Mouse (Mus musculus) urinary bladder, postnatal 4 days (tissue): ENCODE results near the gene Eddm3b.
"Not testable (repeated sequence)": the region's sequence is repeated elsewhere in the genome, so short reads cannot be mapped to it uniquely, and the experiment has no call there.

ENCODE experiments used
- DNase-seq, 2 experiments: peaks; one replicate each; pipeline ENCODE4 v3.0.0; 2021 to 2022; ENCODE audit warnings: low spot score in 2 of 2

Eddm3b gene

DNA sequence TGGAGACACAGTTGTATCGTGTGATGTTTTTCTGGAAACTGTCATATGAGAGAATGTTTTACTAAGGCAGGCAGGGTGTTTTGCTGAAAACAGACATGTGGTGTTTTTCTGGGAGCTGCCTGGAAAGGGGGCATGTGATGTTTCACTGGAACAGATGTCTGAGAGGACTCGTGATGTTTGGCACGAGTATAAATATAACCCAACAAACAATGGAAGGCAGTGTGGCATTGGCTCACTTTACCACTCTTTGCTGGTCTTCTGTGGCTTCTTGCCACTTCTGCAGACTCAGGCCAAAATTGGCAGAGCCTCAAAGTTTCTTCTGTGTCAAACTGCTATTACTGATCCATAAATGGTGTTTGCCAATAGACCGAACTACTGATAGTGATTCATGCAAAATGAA lies 29.1 kb downstream of the Eddm3b start:
- DNase-seq: no peak

DNA sequence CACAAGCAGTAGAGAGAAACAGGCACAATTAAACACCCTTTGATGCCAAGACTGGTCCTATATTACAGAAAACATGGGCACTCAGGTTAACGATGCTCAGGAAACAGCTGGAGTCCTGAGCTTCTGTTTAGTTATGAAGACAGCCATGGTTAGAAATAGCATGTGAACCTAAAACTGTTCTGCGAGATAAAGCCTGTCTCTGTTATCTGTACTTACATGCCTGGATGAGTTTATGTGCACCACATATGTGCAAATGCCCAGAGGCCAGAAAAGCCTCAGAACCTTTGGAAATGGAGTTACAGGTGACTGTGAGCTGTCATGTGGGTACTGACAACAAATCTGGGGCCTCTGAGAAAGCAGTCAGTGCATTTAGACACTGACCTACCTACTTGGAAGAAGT lies 29.7 kb downstream of the Eddm3b start:
- no peak for DNase-seq

DNA sequence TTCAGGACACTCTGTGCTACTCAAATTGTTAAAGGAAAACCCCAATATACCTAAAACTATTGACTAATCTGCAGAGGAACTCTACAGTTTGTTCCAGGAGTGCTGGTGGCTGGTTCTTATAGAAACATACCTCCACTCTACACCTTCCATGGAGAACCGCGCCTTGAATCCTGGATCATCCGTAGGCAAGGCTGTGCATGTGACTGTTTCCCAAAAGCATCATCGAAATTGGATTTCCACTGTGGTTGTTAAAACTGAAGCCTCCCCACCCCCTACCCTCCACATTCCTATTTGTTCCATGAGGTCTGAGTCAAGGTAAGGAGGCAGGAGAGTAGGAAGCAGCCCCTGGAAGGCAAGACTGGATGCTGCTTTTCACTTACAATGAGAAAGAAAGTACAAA lies 30.2 kb downstream of the Eddm3b start:
- no peak for DNase-seq

DNA sequence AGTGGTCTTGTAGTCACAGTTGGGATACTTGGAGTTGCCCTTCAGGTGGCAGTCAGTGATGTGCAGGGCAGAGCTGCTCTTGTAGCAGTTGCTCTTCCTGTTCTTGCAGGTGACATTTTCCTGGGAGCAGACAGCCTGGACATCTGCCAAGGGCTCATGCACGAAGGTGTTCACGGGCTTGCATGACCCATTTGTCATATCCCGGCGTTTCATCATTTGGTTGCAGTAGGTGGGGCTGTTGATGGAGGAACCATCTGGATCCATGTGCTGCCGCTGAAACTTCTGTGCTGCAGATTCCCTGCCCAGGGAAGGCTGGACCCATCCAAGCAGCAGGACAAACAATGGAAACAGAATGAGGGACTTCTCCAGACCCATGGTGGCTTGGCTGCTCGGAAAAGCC lies 31.3 kb downstream of the Eddm3b start:
- no peak for DNase-seq

DNA sequence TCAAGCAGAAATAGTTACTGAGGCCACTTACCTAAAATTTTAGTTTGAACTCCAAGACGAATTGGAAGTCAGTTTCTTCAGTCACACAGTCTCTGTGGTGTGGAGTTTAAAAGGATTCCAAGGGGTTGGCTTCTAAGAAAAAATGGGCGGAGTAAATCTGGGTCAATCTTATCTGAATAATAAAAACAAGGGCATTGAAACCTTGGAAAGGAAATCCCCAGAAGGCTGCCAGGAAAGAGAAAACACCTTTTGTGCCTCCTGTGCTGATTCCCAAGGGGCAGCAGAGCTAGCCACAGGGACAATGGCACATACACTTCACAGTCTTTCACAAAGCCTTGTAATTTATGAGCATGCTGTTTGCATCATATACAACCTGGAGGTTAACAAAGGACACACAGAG lies 32.5 kb downstream of the Eddm3b start, which contains the start of gene Rnase1:
Gene Rnase1, minus strand, starts transcription at position 101 of the 400 bp plus-strand sequence.
- DNase-seq: no peak

DNA sequence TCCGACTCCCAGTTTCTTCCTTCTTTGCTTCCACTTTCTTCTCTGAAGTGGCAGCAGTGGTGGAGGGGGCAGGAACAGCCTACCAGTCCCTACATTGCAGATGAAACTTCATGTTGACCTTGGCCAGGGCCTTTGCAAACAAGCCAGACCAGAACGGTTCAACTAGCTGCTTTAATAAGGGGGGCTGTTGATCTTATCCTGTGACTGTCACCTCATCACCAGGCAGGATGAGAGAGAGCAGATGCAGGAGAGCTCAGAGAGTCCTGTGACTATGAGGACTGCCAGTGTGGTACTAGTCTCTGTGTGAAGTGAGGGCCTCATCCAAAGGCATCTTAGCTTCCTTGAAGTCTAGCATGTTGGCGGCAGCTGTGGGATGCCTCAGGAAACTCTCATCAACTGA lies 33.8 kb downstream of the Eddm3b start:
- no peak for DNase-seq

DNA sequence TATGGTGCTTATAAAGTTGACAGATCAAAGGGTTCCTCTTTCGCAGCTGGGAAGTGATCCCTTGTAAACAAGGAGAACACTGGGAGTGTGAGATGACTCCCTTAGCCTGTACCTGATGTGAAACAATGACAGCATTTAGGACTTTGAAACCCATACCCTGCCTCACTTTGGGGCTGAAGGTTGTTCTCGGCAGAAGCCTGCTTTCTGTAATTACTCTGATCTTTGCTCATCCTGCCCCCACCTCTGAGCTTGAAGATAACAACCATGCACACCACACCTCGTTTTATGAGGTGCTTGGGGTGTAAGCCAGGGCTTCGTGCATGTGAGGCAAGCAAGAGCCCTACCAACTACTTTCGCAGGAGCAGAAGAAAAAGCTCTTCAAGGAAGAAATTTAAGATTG lies 34.9 kb downstream of the Eddm3b start:
- DNase-seq: no peak

DNA sequence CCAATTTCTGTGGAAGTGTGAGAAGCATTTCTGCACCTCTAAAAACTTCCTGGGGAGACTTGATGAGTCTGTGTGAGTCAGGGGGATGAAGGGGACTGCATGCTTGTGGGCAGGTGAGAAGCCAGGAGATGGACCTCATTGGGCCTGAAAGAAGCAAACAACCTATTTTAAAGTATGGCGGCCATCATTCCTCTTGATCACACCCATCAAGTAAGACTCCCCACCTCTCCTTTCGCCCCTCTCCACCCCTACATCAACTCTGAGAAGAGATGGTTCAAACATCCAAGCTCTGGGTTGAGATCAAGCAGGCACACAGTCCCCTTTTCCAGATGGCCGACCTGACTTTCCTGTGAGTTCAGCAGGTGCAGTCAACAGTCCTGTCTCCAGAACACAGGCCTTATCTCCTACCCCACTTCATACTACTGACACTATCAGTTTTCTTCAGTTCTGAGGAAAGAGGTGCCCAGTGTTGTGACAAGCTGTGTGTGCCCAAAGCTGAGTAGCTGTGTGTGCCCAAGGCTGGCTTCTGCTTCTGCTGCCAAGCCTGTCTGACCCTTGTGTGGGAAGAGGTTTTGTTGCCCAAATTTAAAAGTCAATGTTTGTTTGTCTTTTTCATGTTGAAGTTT lies 36.1 kb downstream of the Eddm3b start:
- no peak for DNase-seq

DNA sequence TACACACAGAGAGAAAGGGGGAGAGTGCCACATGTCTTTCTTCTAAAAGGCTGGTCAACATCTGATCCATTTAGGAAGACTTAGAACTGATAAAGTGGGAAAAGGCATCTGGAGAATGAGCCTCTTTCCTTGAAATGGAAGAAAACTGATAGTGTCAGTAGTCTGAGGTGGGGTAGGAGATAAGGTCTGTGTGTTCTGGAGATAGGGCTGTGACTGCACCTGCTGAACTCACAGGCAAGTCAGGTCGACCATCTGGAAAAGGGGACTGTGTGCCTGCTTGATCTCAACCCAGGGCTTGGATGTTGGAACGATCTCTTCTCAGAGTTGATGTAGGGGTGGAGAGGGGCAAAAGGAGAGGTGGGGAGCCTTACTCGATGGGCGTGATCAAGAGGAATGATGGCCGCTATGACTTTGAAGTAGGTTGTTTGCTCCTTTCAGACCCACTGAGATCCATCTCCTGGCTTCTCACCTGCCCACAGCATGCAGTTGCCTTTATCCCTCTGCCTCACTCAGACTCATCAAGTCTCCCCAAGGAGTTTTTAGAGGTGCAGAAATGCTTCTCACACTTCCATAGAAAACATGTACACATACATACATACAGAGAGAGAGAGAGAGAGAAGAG lies 38.1 kb downstream of the Eddm3b start:
- no peak for DNase-seq

DNA sequence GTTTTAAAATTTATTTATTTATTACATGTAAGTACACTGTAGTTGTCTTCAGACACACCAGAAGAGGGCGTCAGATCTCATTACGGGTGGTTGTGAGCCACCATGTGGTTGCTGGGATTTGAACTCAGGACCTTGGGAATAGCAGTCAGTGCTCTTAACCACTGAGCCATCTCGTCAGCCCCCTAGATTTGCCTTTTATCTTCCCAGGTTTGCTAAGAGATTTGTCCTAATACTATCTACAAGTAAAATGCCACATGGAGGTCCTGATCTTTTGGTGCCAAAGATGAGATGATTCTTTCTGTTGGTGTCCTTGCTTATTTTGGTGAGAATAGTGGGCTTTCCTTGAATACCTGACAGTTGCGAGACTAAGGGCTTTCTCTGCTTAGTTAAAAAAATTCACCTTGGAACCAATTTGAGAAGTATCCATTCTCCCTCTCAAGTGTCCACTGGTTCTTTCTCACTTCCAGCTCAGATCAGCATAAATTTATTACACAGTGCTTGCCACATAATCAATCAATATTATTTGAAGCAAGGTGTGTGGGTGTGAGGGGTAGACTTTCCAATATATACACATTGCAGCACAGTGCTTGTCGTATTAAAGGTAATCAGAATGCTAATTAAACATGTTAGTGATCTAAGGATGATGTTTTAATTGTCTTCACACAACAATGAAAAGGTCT lies 42.0 kb downstream of the Eddm3b start:
- no peak for DNase-seq

DNA sequence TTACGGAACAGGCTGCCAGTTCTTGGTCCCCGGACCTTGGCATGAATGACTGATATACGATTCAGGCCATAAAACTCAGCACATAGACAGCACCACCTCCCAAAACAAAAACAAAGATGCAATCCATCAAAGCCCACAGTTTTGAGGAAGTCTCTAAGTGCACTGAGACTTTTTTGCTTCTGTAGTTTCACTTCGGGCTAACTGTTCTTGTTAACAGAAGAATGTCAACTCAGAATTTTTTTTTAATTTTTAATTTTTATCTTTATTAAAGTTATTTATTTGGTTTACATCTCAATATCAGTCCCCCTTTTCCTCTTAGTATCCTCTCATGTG lies 42.5 kb downstream of the Eddm3b start:
- DNase-seq: no peak

DNA sequence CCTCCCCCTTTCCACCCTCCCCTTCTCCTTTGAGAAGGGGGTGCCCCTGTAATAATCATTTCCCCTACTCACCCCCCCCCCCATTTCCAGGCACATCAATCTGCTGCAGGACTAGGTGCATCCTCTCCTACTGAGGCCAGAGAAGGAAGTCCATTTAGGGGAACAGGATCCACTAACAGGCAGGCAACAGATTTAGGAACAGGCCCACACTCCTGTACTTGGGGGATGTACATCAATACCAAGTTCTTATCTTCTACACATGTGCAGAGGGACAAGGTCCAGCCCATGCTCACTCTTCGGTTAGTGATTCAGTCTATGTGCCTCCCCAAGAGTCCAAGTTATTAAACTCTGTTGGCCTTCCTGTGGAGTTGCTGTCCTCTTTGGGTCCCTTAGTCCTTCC lies 42.8 kb downstream of the Eddm3b start:
- DNase-seq: no peak

DNA sequence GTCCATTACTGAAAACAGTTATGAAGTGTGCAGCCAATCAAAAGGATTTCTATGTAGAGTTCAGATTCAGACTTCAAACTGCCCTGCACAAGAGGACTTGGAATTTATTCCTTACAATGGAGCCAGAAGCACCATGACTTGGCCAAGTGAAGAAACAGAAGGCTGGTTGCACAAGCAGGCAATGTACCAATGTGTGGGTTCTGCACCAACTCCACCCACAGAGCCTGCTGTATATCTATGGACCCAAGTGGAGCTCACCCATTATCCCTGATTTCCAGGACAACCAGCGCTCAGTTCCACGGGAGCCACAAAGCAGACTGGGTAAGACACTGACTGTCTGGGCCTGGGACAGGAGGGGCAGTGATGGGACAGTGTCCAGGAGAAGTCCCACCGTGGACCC lies 47.8 kb downstream of the Eddm3b start, which contains the start of gene Rnase2b:
Gene Rnase2b, plus strand, starts transcription at position 285 of the 400 bp plus-strand sequence.
- DNase-seq: not testable (repeated sequence)

DNA sequence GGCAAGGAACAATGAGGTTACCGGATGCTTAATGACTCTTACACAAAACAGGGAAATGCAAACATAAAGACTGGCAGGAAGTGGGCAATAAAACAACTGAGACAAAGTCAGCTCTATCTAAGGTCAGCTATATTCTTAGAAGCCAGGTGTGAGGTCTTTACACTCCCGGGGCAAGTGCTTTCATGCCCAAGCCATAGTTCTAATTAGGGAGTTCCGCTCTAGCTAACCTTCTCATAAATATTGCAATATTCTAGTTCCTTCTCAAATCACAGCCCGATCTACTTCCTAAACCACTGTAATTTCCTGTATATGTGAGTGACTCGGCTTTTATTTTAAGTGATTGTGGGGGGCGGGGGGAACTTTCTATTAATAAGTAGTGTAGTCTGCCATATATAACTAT lies 49.1 kb downstream of the Eddm3b start:
- not testable (repeated sequence) for DNase-seq

DNA sequence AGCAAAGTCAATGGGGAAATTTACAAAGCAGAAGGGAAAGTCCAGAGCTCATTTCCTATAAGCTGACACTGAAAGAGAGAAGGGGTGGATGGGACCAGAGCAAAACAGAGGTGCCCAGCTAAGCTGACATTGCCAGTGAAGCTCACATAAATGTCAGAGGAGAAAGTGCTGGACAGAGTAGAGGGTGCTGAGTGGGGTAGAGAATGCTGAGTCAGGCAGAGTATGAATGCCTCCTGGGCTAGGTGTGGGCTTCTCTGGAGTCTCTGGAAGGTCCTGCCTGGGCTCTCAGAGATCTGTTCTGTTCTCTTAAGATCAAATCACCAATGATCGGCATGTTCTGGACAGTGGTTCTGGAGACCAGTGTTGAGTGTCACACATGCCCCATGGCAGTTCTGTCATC lies 51.2 kb downstream of the Eddm3b start:
- DNase-seq: no peak

DNA sequence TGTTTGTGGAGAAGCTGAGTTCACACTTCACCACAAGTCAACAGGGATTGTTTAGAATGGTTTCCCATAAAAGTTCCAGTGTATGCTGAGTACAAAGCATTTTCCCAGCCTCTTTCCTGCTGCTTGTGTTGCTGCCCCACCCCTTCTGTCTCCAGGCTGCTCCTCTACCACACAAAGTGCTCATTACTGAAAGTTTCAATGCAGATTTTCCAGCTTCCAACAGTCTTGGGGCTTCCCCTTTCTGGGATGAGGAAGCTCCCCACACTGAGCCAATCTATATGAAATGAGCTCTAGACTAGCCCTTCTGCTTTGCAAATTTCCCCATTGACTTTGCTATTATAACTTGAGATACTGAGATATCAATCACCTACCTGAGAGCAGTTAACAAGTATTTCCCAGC lies 51.8 kb downstream of the Eddm3b start:
- DNase-seq: no peak
